Mouse (Mus musculus): ENCODE results near the gene Dhrs9.
"Not testable (repeated sequence)": the region's sequence is repeated elsewhere in the genome, so short reads cannot be mapped to it uniquely, and the experiment has no call there.

The Dhrs9 gene

DNA sequence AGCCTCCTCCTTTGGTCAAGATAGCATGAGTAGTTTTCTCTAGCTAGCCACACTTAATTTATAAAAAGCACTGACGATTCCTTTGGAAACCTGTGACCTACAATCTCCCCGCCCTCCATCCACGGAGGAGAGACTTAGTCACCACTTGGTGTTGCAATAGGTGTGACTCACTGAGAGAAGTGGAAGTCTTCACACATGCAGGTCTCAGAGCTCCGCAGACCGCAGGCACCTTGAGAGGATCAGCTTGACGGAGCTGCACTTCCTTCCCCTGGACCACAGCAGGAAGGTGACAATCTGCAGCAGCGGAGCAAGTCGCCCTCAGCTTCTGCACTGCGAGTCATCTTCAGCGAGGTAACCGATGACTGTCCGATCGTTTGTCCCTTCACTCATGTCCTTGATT, at the start of gene Dhrs9:
Gene Dhrs9 (plus strand): TSS at position 165 of the 400 bp plus-strand sequence.
- DNase-seq = no peak

DNA sequence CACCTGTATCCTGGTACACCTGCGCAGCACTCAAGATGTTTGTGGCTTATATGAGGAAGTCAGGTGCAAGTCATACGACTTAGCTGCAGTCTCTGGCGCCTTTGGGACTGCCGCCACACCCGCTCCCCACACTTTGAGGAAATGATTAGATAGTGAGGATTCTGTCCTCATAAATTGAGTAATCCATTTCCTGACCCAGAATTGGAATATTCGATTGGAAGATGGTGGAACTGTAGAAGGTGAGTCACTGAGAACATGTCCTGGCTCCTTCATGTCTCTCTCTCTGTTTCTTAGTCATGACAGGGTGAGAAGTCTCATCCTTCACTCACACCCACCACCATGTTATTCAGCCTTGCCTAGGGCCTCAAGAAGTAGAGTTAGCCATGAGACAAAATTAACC, 48.7 kb upstream of the Dhrs9 start:
- not testable (repeated sequence) for DNase-seq

GRCm38 (mm10) chr2:69341506-69341905, 38.7 kb upstream of the Dhrs9 start:
- DNase-seq = no peak

- DNase-seq = no peak
Measured at GRCm38 (mm10) chr2:69342496-69343221, 37.6 kb upstream of the Dhrs9 start, which contains the start of gene Abcb11. Abcb11 (minus strand) TSS chr2:69342616.

GRCm38 (mm10) chr2:69355402-69355801, 24.8 kb upstream of the Dhrs9 start:
- not testable (repeated sequence) for DNase-seq

- DNase-seq = no peak
Measured at GRCm38 (mm10) chr2:69364831-69365230, 15.4 kb upstream of the Dhrs9 start.

DNA sequence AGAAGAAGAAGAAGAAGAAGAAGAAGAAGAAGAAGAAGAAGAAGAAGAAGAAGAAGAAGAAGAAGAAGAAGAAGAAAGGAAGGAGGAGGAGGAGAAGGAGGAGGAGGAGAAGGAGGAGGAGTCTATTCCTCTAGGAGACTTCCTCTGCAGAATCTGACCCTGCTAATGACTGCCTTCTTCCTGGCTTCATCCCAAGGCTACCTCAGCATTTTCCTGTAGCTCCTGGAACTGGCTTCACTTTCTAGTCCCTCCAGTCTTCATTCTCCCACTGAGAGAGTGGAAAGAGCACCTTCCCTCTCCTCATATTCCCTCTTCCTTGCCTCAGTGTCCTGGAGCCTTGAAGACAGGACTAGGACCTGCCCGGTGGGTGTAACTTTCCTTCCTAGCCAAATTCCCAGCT, 15.0 kb upstream of the Dhrs9 start:
- DNase-seq = no peak

DNA sequence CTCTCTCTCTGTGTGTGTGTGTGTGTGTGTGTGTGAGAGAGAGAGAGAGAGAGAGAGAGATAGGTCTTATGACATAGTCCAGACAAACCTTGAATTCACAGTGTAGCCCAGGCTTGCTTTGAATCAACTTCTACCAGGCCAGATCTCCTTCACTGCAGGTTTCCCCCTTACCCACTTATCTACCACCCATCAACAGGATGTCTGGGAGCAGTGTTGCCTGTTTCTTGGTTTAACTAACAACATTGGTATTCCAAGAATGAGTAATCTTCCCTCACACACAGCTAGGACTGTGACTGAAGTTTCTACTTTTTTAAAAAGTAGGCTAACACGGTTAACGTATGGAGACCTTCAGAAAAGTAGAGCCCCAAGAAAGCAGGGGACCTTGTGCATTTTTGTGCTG, 3.5 kb upstream of the Dhrs9 start:
- DNase-seq = no peak

DNA sequence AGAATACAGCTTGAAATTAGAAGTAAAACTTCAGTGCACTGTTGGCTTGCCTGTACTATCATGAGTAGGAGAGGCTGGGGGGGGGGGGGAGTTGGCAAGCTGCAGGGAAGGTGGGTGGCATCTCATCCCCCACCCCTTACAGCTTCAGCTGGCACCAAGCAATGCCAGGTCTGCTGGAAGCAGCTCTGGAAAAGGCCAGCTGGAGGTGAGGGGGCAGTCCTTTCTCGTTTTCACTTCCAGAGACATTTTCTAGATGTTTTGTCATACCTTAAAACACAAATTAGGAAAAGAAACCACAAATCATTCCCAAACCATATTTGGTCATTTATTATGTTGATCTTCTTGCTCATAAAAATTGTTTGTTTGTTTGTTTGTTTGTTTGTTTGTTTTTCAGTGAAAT, 444 bp upstream of the Dhrs9 start:
- DNase-seq = no peak

DNA sequence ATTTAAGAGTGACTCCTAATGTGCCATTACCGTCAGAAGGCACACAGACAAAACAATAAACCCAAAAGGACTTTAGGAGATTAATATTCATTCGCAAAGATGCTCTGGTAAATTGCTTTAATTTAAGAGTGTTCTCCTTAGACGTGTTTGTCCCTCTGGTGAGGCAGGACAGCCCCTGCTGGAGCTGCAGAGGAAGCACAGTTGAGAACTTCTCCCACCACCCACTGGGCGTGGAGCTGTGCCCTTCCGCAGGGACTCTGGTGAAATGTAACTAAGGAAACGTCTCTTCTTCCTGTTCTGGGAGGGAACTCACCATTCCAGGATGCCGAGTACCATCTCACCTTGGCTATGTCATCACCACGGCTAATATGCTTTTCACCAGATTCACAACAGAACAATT, 1.5 kb downstream of the Dhrs9 start:
- DNase-seq = no peak

- DNase-seq = no peak
Measured at GRCm38 (mm10) chr2:69382838-69383237, 2.6 kb downstream of the Dhrs9 start.

DNA sequence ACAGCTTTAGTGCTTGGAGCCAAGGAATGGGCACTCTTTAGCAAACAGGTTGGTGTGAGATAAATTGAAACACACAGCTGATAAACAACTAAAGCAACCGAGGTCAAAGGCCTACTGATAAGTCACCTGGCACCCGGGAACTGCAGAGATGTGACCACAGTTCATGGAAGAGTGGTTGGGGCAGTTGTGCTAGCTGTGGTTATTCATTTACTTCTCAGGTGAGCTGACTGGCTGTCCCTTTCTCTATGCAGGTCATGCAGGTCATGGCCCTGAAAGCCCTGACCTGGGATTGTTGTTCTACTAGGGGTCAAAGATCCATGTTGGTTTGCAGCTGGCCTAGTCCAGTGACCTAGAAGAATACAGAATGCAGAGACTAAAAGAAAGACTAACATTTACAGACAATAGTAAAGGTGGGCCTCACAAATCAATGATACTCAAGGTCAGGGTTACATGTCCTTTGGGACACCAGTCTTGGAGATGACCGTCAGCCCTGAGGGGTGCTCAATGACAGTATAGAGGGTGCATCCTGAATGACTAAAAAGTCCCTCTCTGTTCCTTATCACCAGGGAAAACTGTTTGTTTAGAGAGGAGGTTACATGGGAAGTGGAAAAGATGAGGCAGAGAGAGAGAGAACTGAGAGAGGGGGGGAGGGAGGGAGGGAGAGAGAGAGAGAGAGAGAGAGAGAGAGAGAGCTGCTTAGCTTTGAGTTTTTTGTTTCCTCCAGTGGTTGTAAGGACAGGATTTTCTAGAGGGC, 6.0 kb downstream of the Dhrs9 start:
- DNase-seq = no peak

- DNase-seq = no peak
Measured at GRCm38 (mm10) chr2:69393947-69394346, 13.7 kb downstream of the Dhrs9 start.

DNA sequence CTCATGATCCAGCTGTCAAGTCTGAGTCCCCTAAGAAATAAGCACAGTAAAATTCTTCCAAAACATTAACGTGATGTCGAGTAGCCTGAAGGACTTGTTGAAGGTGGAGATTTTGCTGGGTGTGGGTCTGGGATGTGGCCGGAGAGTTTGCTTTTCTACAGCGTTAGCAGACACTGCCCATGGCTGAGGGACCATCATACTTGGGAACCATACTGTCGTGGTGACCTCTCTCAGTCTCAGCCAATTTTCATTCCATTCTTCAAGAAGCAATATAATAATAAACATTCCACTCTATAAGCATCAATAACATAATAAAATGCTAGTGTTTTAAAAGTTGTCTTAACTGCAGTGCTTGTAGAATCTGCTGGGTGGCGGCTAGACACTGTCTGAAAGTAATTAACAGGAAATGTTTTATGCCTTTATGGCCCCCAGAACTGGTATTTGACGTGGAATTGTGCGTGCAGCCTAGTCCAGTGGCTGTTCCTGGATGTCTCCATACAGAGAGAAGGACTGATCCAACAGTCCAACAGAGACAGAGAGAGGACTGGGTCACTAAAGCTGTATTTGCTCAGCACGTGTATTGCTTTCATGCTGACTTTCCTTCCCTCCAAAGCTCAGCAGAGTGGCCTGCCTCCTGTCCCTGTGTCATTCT, 15.5 kb downstream of the Dhrs9 start:
- DNase-seq = no peak

- DNase-seq = no peak
Measured at GRCm38 (mm10) chr2:69396760-69397435, 16.7 kb downstream of the Dhrs9 start.

DNA sequence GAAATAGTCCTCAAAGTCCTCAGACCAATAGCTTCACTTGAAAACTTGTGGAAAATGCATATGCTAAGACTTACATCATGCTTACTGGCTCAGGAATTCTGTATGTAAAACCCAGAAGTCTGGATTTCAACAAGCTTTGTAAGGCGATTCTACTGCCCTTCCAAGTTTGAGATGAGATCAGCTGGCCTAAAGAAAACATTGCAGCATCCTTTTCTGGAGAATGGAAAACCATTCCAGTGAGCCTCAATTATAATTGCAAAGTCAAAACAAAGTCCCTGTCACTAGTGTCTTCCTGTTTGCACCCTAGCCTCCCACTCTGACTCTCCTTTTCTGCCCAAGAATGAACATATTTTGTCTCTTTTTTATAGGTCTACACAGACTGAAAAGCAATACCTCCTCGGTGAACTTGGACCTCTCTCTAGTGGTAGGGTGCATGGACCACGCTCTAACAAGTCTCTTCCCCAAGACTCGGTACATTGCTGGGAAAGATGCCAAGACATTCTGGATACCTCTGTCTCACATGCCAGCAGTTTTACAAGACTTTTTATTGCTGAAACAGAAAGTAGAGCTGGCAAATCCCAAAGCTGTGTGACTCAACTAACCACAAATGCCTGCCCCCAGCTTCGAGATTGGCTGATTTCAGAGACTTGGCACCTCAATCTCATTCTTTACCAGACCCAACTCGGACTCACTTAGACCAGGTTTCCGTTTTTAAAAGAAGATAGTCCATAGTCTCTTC, 20.8 kb downstream of the Dhrs9 start:
- DNase-seq = no peak

DNA sequence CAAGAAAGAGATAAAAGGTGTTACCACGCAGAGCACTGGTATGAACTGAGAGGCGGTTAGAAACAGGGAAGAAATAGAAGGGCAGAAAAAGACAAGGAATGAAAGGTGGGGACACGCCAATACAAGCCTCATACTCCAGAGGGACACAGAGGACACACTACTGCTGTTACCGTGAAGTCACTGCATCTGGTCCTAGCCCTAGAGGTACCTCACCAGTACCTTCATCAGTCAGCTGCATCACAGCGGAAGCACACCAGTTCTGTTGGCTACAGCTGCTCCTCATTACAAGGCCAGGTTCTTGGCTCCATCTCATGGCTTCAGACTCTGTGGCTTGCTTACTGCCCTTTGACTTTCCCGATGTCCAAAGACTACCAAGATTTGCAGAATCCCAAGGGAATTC, 21.6 kb downstream of the Dhrs9 start:
- DNase-seq = no peak

- DNase-seq = no peak
Measured at GRCm38 (mm10) chr2:69402309-69402708, 22.1 kb downstream of the Dhrs9 start.

DNA sequence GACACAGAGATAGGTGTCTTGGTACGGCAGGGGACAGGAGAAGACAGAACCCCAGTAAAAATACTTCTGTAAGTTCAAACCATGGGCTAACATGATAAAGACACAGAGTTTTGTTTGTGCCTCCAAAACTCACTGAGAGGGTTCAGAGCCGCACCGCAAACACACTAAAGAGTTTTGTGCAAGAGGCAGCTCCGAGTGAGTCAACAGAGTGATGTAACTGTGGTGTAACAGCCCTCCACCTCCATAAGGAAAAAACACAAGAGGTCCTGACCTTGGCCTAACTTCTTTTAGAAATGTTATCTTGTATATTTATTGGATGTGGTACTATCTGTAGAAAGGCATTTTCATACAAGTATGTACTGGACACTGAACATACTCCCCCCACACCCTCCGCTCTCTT, 25.4 kb downstream of the Dhrs9 start:
- no peak for DNase-seq

GRCm38 (mm10) chr2:69414539-69414938, 34.3 kb downstream of the Dhrs9 start:
- no peak for DNase-seq

DNA sequence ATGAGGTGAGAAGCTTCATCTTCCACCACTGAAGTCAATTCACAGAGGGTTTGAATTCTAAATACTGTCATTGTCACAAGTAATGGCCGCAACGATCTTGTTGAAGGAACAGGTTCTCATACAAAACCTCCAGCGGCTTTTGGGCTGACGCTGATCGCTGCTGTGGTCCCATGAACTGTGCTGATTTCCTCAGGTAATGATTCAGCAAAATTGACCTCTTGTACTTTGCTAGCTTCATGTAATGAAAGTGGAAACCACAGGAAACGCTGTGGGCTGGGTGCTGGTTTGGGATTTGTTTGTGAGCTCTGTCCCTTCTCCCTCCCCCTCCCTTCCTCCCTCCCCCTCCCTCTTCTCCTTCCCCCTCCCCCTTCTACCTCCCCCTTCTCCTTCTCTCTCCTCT, 34.8 kb downstream of the Dhrs9 start:
- no peak for DNase-seq

DNA sequence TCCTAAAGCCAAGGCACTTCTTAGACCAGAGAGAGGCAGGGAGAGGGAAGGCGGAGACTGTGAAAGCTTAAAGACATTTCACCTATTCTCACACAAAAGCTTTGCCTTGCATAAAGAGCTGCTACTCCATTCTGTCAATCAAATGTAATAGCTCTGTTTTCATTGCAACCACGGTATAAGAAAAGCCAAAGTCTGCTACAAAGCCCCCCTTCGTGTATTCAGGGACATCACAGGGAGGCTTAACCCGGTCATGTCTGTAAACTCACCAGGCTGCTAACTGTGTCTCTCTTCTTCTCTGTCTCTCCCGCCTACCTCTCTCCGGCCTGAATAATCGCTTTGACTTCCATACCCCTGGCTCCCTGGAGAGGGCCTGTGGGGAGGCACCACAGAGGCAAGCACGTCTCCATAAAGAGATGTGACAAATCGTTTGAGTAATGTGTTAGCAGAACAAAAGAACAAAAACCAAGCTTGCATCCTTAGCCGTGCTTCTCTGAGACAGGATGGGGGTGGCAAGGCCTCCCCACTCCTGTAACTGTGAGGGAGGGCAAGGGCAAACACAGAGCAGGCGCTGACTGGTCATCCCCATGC, 38.1 kb downstream of the Dhrs9 start:
- no peak for DNase-seq

All from right cerebral cortex, postnatal 25 days (tissue).